Mouse (Mus musculus) intestine, embryonic 14.5 days (tissue): ENCODE measurements around the gene Srl. TPM values are rescaled to one million over a fixed set of nuclear protein-coding genes. Genes with fewer than 3 reads are reported as not detected.

Experiments
- ATAC-seq: fragments of 200-750 bp; cut with Nextera tagmentation; replicated peaks from 2 replicates; pipeline ENCODE4 v1.8.0; 2017; ENCODE audit warnings: low read depth, moderate number of reproducible peaks, moderate TSS enrichment, moderate library complexity; ENCODE audit not compliant: low FRiP score, low TSS enrichment
- DNase-seq: peaks from one replicate; pipeline ENCODE4 v3.0.0-alpha.2; 2018; ENCODE audit warnings: low spot score
- H3K27ac ChIP-seq: fragments of 300-500 bp; sonication (generic); 2 replicates; pipeline ENCODE4 v1.5.1; 2014; ENCODE audit warnings: low read depth, mild to moderate bottlenecking, control low read depth
- H3K27me3 ChIP-seq: fragments of 300-500 bp; sonication (generic); replicated peaks from 2 replicates; pipeline ENCODE4 v1.6.1; 2014; ENCODE audit warnings: low read length, control low read depth; ENCODE audit not compliant: control insufficient read depth, insufficient read depth
- H3K36me3 ChIP-seq: fragments of 300-500 bp; sonication (generic); 2 replicates; pipeline ENCODE4 v1.6.1; 2014; ENCODE audit warnings: low read length, control low read depth; ENCODE audit not compliant: control insufficient read depth, insufficient read depth
- H3K4me1 ChIP-seq: fragments of 300-500 bp; sonication (generic); replicated peaks from 2 replicates; pipeline ENCODE4 v1.6.1; 2014; ENCODE audit warnings: low read length, control low read depth, mixed read lengths; ENCODE audit not compliant: control insufficient read depth, insufficient read depth
- H3K4me2 ChIP-seq: fragments of 300-500 bp; sonication (generic); 2 replicates; pipeline ENCODE4 v1.6.1; 2014; ENCODE audit warnings: low read length
- H3K4me3 ChIP-seq: fragments of 300-500 bp; sonication (generic); 2 replicates; pipeline ENCODE4 v1.5.1; 2014; ENCODE audit warnings: low read depth, low read length, control low read depth, mixed read lengths
- H3K9ac ChIP-seq: fragments of 300-500 bp; sonication (generic); 2 replicates; pipeline ENCODE4 v1.6.1; 2014; ENCODE audit warnings: mild to moderate bottlenecking, low read length
- H3K9me3 ChIP-seq: fragments of 300-500 bp; sonication (generic); 2 replicates; pipeline ENCODE4 v1.6.1; 2016; ENCODE audit warnings: low read length, control low read depth; ENCODE audit not compliant: control insufficient read depth
- WGBS: fragments of 180-500 bp; shearing (Covaris S2); extraction: QIAGEN DNeasy Blood & Tissue Kit; methylation state at CpG from one replicate; pipeline ENCODE4 v1.1.7; 2014; 5-methylcytosine and 5-hydroxymethylcytosine counted together
- polyA plus RNA-seq: library from polyadenylated mRNA; unstranded; fragments of >200 nt; fragmentation: Nextera tagmentation; extraction: Ambion mirVana; gene quantifications from 2 replicates; pipeline ENCODE4 v1.2.1, GENCODE M21; 2014

Gene Srl
- polyA plus RNA-seq, 1 experiment from 2014 or later, result 13.1 TPM

GRCm38 (mm10) chr16:4500598-4501385, 40.8 kb downstream of the Srl start:
- Histone ChIP-seq H3K36me3 (no peaks in the 10 kb centered on the region), H3K4me2 (no peak overlapping the region), H3K9ac (no peak overlapping the region), H3K4me3 (no peak overlapping the region), H3K27me3 (no peaks in the 10 kb centered on the region), H3K4me1 (no peaks in the 10 kb centered on the region), H3K27ac (no peak overlapping the region), H3K9me3 (no peaks in the 10 kb centered on the region)
- no peak for DNase-seq
- no peak for ATAC-seq
- WGBS, result 79% methylated on average over 8 of the region's 8 CpGs

GRCm38 (mm10) chr16:4497762-4498607, 43.6 kb downstream of the Srl start:
- DNase-seq, result no peak
- Histone ChIP-seq H3K9me3 (no peaks in the 10 kb centered on the region), H3K27ac (no peak overlapping the region), H3K27me3 (no peaks in the 10 kb centered on the region), H3K9ac (no peak overlapping the region), H3K4me1 (no peaks in the 10 kb centered on the region; the same call in 1 of the 2 replicates), H3K36me3 (no peaks in the 10 kb centered on the region), H3K4me3 (no peak overlapping the region), H3K4me2 (no peak overlapping the region)
- WGBS, result 69% methylated on average over 8 of the region's 8 CpGs
- no peak for ATAC-seq

GRCm38 (mm10) chr16:4496470-4496869, 45.1 kb downstream of the Srl start:
- H3K9me3 ChIP-seq, result no peaks in the 10 kb centered on the region
- H3K4me1 ChIP-seq, result no peaks in the 10 kb centered on the region; the same call in 1 of the 2 replicates
- no peak overlapping the region for H3K27ac ChIP-seq
- H3K9ac ChIP-seq, result no peak overlapping the region
- H3K27me3 ChIP-seq, result no peaks in the 10 kb centered on the region
- no peak for ATAC-seq
- no peak for DNase-seq
- H3K36me3 ChIP-seq, result no peaks in the 10 kb centered on the region
- no peak overlapping the region for H3K4me3 ChIP-seq
- WGBS, result 82% methylated on average over 3 of the region's 3 CpGs
- H3K4me2 ChIP-seq, result no peak overlapping the region

GRCm38 (mm10) chr16:4495861-4496260, 45.8 kb downstream of the Srl start:
- H3K27ac ChIP-seq, result no peak overlapping the region
- no peak for ATAC-seq
- no peak overlapping the region for H3K4me2 ChIP-seq
- H3K4me1 ChIP-seq, result no peaks in the 10 kb centered on the region; the same call in 1 of the 2 replicates
- no peak overlapping the region for H3K9ac ChIP-seq
- no peaks in the 10 kb centered on the region for H3K36me3 ChIP-seq
- no peak for DNase-seq
- H3K4me3 ChIP-seq, result no peak overlapping the region
- H3K27me3 ChIP-seq, result no peaks in the 10 kb centered on the region
- 87% methylated on average over 5 of the region's 5 CpGs for WGBS
- no peaks in the 10 kb centered on the region for H3K9me3 ChIP-seq

- Histone ChIP-seq H3K27ac (no peak overlapping the region), H3K9me3 (no peaks in the 10 kb centered on the region), H3K9ac (no peak overlapping the region), H3K27me3 (no peaks in the 10 kb centered on the region), H3K4me1 (peaks cover 3% of the 10 kb centered on the region; the same call in 1 of the 2 replicates), H3K4me2 (no peak overlapping the region), H3K36me3 (peaks cover 5% of the 10 kb centered on the region), H3K4me3 (no peak overlapping the region)
- ATAC-seq, result no peak
- 54% methylated on average over 2 of the region's 2 CpGs for whole genome bisulfite sequencing
- DNase-seq, result no peak
Measured at GRCm38 (mm10) chr16:4492777-4493563, 48.6 kb downstream of the Srl start.

GRCm38 (mm10) chr16:4489114-4489624, 52.4 kb downstream of the Srl start:
- no peak overlapping the region for H3K4me3 ChIP-seq
- H3K9me3 ChIP-seq, result no peaks in the 10 kb centered on the region
- H3K27ac ChIP-seq, result no peak overlapping the region
- no peaks in the 10 kb centered on the region for H3K27me3 ChIP-seq
- H3K4me2 ChIP-seq, result no peak overlapping the region
- DNase-seq (peak; percentile 97), ATAC-seq (peak; percentile 76)
- 63% methylated on average over 11 of the region's 11 CpGs for WGBS
- H3K4me1 ChIP-seq, result peaks cover 3% of the 10 kb centered on the region; the same call in 1 of the 2 replicates
- peaks cover 14% of the 10 kb centered on the region for H3K36me3 ChIP-seq
- no peak overlapping the region for H3K9ac ChIP-seq

- H3K27me3 ChIP-seq, result no peaks in the 10 kb centered on the region
- no peak overlapping the region for H3K4me2 ChIP-seq
- H3K36me3 ChIP-seq, result peaks cover 13% of the 10 kb centered on the region; the same call in 1 of the 2 replicates
- no peak overlapping the region for H3K27ac ChIP-seq
- WGBS, result 71% methylated on average over 5 of the region's 5 CpGs
- H3K9me3 ChIP-seq, result no peaks in the 10 kb centered on the region
- DNase-seq (no peak), ATAC-seq (no peak)
- H3K4me3 ChIP-seq, result no peak overlapping the region
- no peak overlapping the region for H3K9ac ChIP-seq
- no peaks in the 10 kb centered on the region for H3K4me1 ChIP-seq
Measured at GRCm38 (mm10) chr16:4480616-4481265, 60.9 kb downstream of the Srl start.
